Mouse (Mus musculus) lung, postnatal 0 days (tissue): ENCODE measurements around the gene Cbx1. TPM values are rescaled to one million over a fixed set of nuclear protein-coding genes. Genes with fewer than 3 reads are reported as not detected.

Experiments
- ATAC-seq: fragments of 200-750 bp; cut with Nextera tagmentation; 2 replicates; pipeline ENCODE4 v1.8.0; 2017; ENCODE audit warnings: moderate library complexity
- DNase-seq: peaks from one replicate; pipeline ENCODE4 v3.0.0-alpha.2; 2016; ENCODE audit warnings: low spot score
- H3K27ac ChIP-seq: fragments of 300-500 bp; sonication (generic); 2 replicates; pipeline ENCODE4 v1.5.1; 2014; ENCODE audit warnings: antibody characterized with exemption, mild to moderate bottlenecking, low read length, mixed read lengths
- H3K27me3 ChIP-seq: fragments of 300-500 bp; sonication (generic); replicated peaks from 2 replicates; pipeline ENCODE4 v1.6.1; 2014; ENCODE audit warnings: low read length, mixed read lengths; ENCODE audit not compliant: insufficient read depth
- H3K36me3 ChIP-seq: fragments of 300-500 bp; sonication (generic); 2 replicates; pipeline ENCODE4 v1.6.1; 2014; ENCODE audit warnings: low read length, mixed read lengths; ENCODE audit not compliant: insufficient read depth
- H3K4me1 ChIP-seq: fragments of 300-500 bp; sonication (generic); 2 replicates; pipeline ENCODE4 v1.6.1; 2014; ENCODE audit warnings: antibody characterized with exemption, low read depth, low read length, mixed read lengths; ENCODE audit not compliant: insufficient read depth
- H3K4me2 ChIP-seq: fragments of 300-500 bp; sonication (generic); replicated peaks from 2 replicates; pipeline ENCODE4 v1.6.1; 2014; ENCODE audit warnings: low read depth, mild to moderate bottlenecking, low read length, moderate library complexity, mixed read lengths
- H3K4me3 ChIP-seq: fragments of 300-500 bp; sonication (generic); 2 replicates; pipeline ENCODE4 v1.5.1; 2014; ENCODE audit warnings: low read depth, low read length
- H3K9ac ChIP-seq: fragments of 300-500 bp; sonication (generic); replicated peaks from 2 replicates; pipeline ENCODE4 v1.6.1; 2014; ENCODE audit warnings: low read depth, mild to moderate bottlenecking
- H3K9me3 ChIP-seq: fragments of 300-500 bp; sonication (generic); 2 replicates; pipeline ENCODE4 v1.6.1; 2016; ENCODE audit warnings: low read length, mixed read lengths
- CTCF ChIP-seq: IDR thresholded peaks from 2 replicates; pipeline ENCODE4 v1.5.1; 2016; ENCODE audit warnings: antibody characterized with exemption, mild to moderate bottlenecking
- EP300 ChIP-seq: IDR thresholded peaks from 2 replicates; pipeline ENCODE4 v1.6.1; 2016; ENCODE audit warnings: antibody characterized with exemption, mild to moderate bottlenecking, control low read depth
- WGBS: fragments of 180-500 bp; shearing (Covaris S2); extraction: QIAGEN DNeasy Blood & Tissue Kit; methylation state at CpG from one replicate; pipeline ENCODE4 v1.1.7; 2014; 5-methylcytosine and 5-hydroxymethylcytosine counted together
- polyA plus RNA-seq: library from polyadenylated mRNA; unstranded; fragments of >200 nt; fragmentation: Nextera tagmentation; extraction: Ambion mirVana; gene quantifications from 2 replicates; pipeline ENCODE4 v1.2.1, GENCODE M21; 2015

The Cbx1 gene
- polyA plus RNA-seq, 1 experiment from 2014 or later: 48.6 TPM

DNA sequence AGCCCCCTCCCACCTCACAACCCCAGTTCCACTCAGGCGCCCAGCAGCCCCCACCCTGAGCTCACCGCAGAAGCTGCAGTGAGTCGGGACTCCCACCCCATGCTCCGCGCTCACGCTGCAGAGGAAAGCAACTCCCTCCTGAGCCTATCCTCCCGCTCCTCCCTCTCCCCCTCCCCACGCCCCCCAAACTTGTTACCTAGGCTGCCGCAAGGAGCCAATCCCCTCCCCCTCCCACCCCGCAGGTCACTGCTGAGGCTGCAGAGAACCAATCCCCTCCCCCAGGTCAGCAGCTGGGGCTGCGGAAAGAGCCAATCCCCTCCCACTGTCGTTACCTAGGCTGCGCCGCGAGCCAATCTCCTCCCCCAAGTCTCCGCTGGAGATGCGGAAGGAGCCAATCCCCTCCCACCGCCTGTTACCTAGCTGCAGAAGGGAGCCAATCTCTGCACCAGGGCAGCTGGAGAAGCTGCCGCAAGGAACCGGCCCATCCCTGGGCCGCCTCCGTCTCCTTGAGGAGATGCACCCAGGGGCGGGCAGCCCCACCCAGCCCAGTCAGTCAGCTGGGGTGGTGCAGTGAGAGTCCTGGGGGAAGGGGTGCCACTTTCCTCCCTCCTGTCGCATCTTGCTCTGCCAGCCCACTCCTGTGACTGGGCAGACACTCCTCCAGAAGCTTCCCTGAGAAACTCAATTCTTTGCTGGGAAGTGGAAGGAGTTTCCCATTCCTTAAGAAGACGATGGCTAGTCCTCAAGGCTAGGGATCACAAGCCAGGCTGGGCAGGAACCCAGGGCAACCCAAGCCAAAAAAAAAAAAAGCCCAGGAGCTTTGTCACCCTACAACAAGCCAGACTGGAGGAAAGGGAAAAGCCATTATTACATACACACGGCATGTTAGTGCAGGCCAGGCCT is 35.2 kb downstream of the Cbx1 start:
- peak; percentile 90 for ATAC-seq
- H3K9me3 ChIP-seq: no peaks in the 10 kb centered on the region
- H3K9ac ChIP-seq: 0 out of 2 replicates have a peak overlapping the region, but pooled peaks have one; percentile 32
- peak overlapping the region; percentile 79 for H3K4me2 ChIP-seq
- peaks cover 34% of the 10 kb centered on the region; the same call in 1 of the 2 replicates for H3K36me3 ChIP-seq
- TF ChIP-seq EP300 (no peak), CTCF (no peak)
- peak; percentile 96 for DNase-seq
- WGBS: 1% methylated on average over 20 of the region's 26 CpGs
- no peaks in the 10 kb centered on the region for H3K27me3 ChIP-seq
- H3K4me1 ChIP-seq: peaks cover 46% of the 10 kb centered on the region
- peak overlapping the region; percentile 40 for H3K4me3 ChIP-seq
- peak overlapping the region; percentile 68 for H3K27ac ChIP-seq

DNA sequence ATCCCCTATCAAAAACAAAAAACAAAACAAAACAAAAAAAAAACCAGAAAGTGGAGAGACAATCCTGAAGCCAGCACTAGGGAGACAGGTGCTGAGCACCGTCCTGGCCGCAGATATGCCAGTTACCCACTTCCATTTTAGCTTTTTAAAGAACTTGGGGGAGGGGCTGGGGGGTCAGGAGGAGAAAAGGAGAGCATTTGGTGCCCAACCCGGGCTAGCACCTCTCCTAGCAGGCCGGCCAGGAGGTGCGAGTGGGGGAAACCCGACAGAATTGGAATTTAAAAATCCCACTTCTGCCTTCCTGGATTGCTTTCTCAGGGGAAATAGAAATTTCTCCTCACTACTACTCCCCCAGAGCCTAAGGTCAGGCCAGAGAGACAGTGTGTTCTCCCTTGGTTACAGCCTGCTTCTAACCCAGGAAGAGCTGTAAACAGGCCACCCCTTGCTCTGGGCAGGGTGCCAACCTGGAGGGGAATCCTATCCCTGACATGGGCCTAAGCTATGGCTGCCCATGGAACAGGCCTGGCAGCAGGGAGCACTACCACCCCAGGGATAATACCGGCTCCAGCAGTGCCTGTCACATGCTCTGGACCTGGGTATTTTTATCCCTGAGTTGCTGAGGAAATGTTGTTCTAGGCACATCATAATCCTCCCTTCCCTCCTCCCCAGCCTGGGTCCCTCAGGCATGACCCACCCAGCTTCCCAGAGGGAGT is 36.0 kb downstream of the Cbx1 start:
- Histone ChIP-seq H3K27ac (peak overlapping the region; percentile 68), H3K36me3 (peaks cover 30% of the 10 kb centered on the region; the same call in 1 of the 2 replicates), H3K4me3 (no peak overlapping the region), H3K4me2 (peak overlapping the region; percentile 79), H3K9ac (peak overlapping the region; percentile 32; the same call in 1 of the 2 replicates), H3K27me3 (no peaks in the 10 kb centered on the region), H3K4me1 (peaks cover 46% of the 10 kb centered on the region), H3K9me3 (no peaks in the 10 kb centered on the region)
- peak; percentile 65 for DNase-seq
- 25% methylated on average over 7 of the region's 7 CpGs for WGBS
- ATAC-seq: no peak
- TF ChIP-seq EP300: no peak
- peak; percentile 29 for TF ChIP-seq CTCF

DNA sequence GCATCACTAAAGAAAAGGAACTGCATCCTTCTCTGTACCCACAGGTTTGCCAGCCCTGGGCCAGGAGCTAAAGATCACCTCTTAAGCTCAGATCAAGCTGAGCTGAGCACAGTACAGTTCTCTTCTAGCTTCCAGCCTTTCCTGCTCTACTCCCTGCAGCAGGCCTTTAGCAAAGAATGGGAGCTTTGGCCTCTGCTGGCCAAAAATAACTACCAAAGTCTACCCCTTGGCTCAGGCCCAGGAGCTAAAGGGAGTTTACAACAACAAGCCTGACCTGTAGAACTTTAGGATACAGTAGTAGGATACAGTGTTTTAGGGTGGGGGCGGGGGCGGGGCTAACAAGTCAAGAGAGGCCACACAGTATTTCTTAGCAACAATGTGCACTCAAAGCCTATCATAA is 37.6 kb downstream of the Cbx1 start:
- TF ChIP-seq EP300: no peak
- no peak for TF ChIP-seq CTCF
- peak overlapping the region; percentile 59; the same call in 1 of the 2 replicates for H3K27ac ChIP-seq
- peaks cover 14% of the 10 kb centered on the region; the same call in 1 of the 2 replicates for H3K36me3 ChIP-seq
- H3K9ac ChIP-seq: 0 out of 2 replicates have a peak overlapping the region, but pooled peaks have one; percentile 12
- peak overlapping the region; percentile 5; the same call in 1 of the 2 replicates for H3K4me3 ChIP-seq
- ATAC-seq (no peak), DNase-seq (peak; percentile 34)
- 71% methylated on average over 2 of the region's 2 CpGs for WGBS
- H3K27me3 ChIP-seq: no peaks in the 10 kb centered on the region
- H3K9me3 ChIP-seq: no peaks in the 10 kb centered on the region
- H3K4me2 ChIP-seq: peak overlapping the region; percentile 63
- H3K4me1 ChIP-seq: peaks cover 46% of the 10 kb centered on the region

DNA sequence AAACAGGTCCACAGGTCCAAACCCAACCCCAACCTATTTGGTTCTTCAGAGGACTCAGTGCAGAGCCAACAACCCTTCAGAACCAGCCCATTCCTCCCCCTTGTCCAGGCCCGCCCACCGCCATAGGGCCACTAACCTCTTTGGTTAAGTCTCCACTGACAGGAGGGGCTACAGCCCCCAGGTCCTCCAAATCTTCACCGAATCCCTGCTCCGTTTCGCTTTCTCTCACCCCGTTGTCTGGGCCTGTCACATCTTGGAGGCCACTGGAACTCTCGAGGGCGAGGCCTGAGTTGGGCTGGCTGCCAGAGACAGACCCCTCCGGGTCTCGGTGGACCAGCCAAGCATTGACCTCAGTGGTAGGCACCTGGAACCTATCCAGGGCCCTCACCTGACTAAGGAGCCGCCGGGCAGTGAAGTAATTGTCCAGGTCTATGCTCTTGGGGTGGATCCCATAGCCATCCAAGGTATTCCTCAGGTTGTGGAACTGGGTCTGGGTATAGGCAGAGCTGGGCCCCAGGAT is 38.2 kb downstream of the Cbx1 start:
- H3K4me3 ChIP-seq: 0 out of 2 replicates have a peak overlapping the region, but pooled peaks have one; percentile 10
- WGBS: 53% methylated on average over 12 of the region's 12 CpGs
- no peaks in the 10 kb centered on the region for H3K27me3 ChIP-seq
- H3K27ac ChIP-seq: peak overlapping the region; percentile 9; the same call in 1 of the 2 replicates
- no peak for DNase-seq
- H3K36me3 ChIP-seq: 0 out of 2 replicates have a peak, but pooled peaks cover 8% of the 10 kb centered on the region
- ATAC-seq: no peak
- no peaks in the 10 kb centered on the region for H3K9me3 ChIP-seq
- H3K4me1 ChIP-seq: peaks cover 46% of the 10 kb centered on the region
- TF ChIP-seq CTCF: no peak
- TF ChIP-seq EP300: no peak
- H3K9ac ChIP-seq: 0 out of 2 replicates have a peak overlapping the region, but pooled peaks have one; percentile 12
- peak overlapping the region; percentile 63 for H3K4me2 ChIP-seq

DNA sequence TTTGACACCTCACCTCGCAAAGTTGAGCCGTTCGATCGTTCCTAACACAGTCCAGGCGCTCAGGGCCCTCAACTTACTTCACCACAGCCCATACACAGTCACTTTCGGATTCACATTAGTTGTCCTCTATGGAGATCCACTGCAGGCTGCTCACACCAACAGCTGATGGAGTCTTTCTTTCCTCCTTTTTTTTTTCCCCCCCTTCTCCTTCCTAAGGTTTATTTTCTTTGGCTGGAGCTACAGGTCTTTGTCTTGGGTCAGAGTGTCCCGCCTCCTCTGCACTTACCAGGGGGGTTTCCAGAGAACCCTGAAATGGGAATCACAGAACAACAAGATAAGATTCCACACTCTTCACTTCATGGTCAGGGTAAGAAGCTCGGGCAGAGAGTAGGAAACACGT is 39.0 kb downstream of the Cbx1 start:
- Histone ChIP-seq H3K36me3 (0 out of 2 replicates have a peak, but pooled peaks cover 5% of the 10 kb centered on the region), H3K4me2 (peak overlapping the region; percentile 63), H3K4me3 (no peak overlapping the region), H3K9ac (peak overlapping the region; percentile 29; the same call in 1 of the 2 replicates), H3K27me3 (no peaks in the 10 kb centered on the region), H3K4me1 (peaks cover 46% of the 10 kb centered on the region), H3K9me3 (no peaks in the 10 kb centered on the region), H3K27ac (peak overlapping the region; percentile 6)
- DNase-seq (no peak), ATAC-seq (no peak)
- 55% methylated on average over 9 of the region's 9 CpGs for WGBS
- TF ChIP-seq EP300 (no peak), CTCF (no peak)

DNA sequence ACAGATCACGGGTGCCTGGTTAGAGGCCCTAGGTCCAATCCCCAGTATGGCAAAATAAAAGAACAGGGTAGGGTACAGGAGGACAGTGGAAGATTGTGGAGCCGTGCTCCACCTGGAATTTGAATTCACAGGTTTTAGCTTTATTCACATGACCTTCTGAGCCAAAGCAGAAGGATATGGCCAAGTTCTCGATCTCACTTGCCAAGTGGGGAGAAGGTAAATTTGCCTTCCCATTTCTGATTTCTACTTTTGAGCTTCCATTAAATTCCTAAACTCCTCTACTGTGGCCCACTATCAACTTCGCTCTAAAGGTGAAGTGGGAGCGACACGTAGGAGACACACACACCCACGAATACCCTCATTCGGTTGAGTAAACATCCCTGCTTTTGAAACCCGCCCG is 40.0 kb downstream of the Cbx1 start:
- DNase-seq: no peak
- TF ChIP-seq CTCF (no peak), EP300 (no peak)
- no peaks in the 10 kb centered on the region for H3K9me3 ChIP-seq
- H3K4me2 ChIP-seq: peak overlapping the region; percentile 63
- no peaks in the 10 kb centered on the region for H3K27me3 ChIP-seq
- peak overlapping the region; percentile 98 for H3K27ac ChIP-seq
- no peak for ATAC-seq
- 8% methylated on average over 10 of the region's 10 CpGs for WGBS
- peak overlapping the region; percentile 67 for H3K9ac ChIP-seq
- peaks cover 40% of the 10 kb centered on the region for H3K4me1 ChIP-seq
- H3K36me3 ChIP-seq: 0 out of 2 replicates have a peak, but pooled peaks cover 5% of the 10 kb centered on the region
- H3K4me3 ChIP-seq: peak overlapping the region; percentile 81
